Comparison of ENCODE assay signal across 8 mouse cellular contexts in genomic region chr10:52022413-52023212, GRCm38 (mm10). TPM values are rescaled to one million over a fixed set of nuclear protein-coding genes. Genes with fewer than 3 reads are reported as not detected.
DNase-seq lines count a peak whose midpoint lies in the region; ATAC-seq and TF ChIP-seq lines count a peak whose summit lies in the region.

Gene Vgll2 (plus strand): TSS chr10:52022502.

- ATAC-seq in hindbrain, embryonic 12.5 days (ENCODE audit: low FRiP score), result peak; percentile 87
- peak; percentile 89 for ATAC-seq in limb, embryonic 13.5 days (ENCODE audit: low FRiP score, low read depth)
- no peak for ATAC-seq in erythroid progenitor cell, adult 5-6 weeks (replicated peaks; ENCODE audit: low FRiP score, poor library complexity, severe bottlenecking)

- WGBS in hindbrain, embryonic 12.5 days, result under 1% methylated on average over 52 of the region's 60 CpGs
- under 1% methylated on average over 58 of the region's 60 CpGs for WGBS in limb, embryonic 13.5 days

- peak; percentile 2 for DNase-seq in ovary, adult 18-20 months (ENCODE audit: low spot score)
- DNase-seq in ovary, postnatal 14 days (ENCODE audit: low spot score), result no peak
- DNase-seq in neural tube, embryonic 10.5 days (ENCODE audit: extremely low spot score, low spot score), result peak; percentile 75
- DNase-seq in thymus, adult 18-20 months, result no peak

- TF ChIP-seq POLR2A in embryonic fibroblast, embryonic 13.5 days (IDR thresholded peaks at IDR 0.05; ENCODE audit: low read depth, low read length), result no peak

- no peaks in the 10 kb centered on the region for H3K36me3 ChIP-seq in hindbrain, embryonic 12.5 days
- H3K36me3 ChIP-seq in limb, embryonic 13.5 days, result no peaks in the 10 kb centered on the region

- H3K4me1 ChIP-seq in embryonic fibroblast, embryonic 13.5 days (ENCODE audit: control insufficient read depth, insufficient read depth, low read length), result no peaks in the 10 kb centered on the region
- H3K4me1 ChIP-seq in hindbrain, embryonic 12.5 days, result peaks cover 24% of the 10 kb centered on the region
- H3K4me1 ChIP-seq in limb, embryonic 13.5 days, result peaks cover 20% of the 10 kb centered on the region

- no peaks in the 10 kb centered on the region for H3K9me3 ChIP-seq in hindbrain, embryonic 12.5 days (replicated peaks)
- H3K9me3 ChIP-seq in limb, embryonic 13.5 days, result no peaks in the 10 kb centered on the region

- H3K4me2 ChIP-seq in hindbrain, embryonic 12.5 days (replicated peaks), result peak within 1 kb of the TSS; percentile 91
- H3K4me2 ChIP-seq in limb, embryonic 13.5 days (replicated peaks), result peak within 1 kb of the TSS; percentile 93

- H3K9ac ChIP-seq in hindbrain, embryonic 12.5 days, result peak within 1 kb of the TSS; percentile 46
- H3K9ac ChIP-seq in limb, embryonic 13.5 days, result peak within 1 kb of the TSS; percentile 57

- no peak within 1 kb of the TSS for H3K27ac ChIP-seq in embryonic fibroblast, embryonic 13.5 days (ENCODE audit: insufficient read depth, low read length)
- H3K27ac ChIP-seq in hindbrain, embryonic 12.5 days, result no peak within 1 kb of the TSS
- H3K27ac ChIP-seq in limb, embryonic 13.5 days, result no peak within 1 kb of the TSS

- H3K27me3 ChIP-seq in hindbrain, embryonic 12.5 days, result peaks cover 88% of the 10 kb centered on the region
- H3K27me3 ChIP-seq in limb, embryonic 13.5 days, result peaks cover 91% of the 10 kb centered on the region

- peak within 1 kb of the TSS; percentile 35 for H3K4me3 ChIP-seq in embryonic fibroblast, embryonic 13.5 days (ENCODE audit: insufficient read depth, low read length)
- H3K4me3 ChIP-seq in hindbrain, embryonic 12.5 days, result peak within 1 kb of the TSS; percentile 44
- H3K4me3 ChIP-seq in limb, embryonic 13.5 days, result peak within 1 kb of the TSS; percentile 52

- TF ChIP-seq CTCF in embryonic fibroblast, embryonic 13.5 days (IDR thresholded peaks at IDR 0.05; ENCODE audit: borderline replicate concordance, insufficient read depth, low read length), result no peak

RNA-seq across cellular contexts. Expression of gene Vgll2, which starts in this region (rescaled TPM):
- not detected in 2 replicates for polyA plus RNA-seq in embryonic fibroblast, embryonic 13.5 days (2011; ENCODE audit: insufficient read length, low read depth, missing spikeins)
- polyA plus RNA-seq in hindbrain, embryonic 12.5 days (2016; fragmentation: Nextera tagmentation; extraction: Ambion mirVana), result 1.9 and 9.0 TPM in 2 replicates
- 31.1 and 31.9 TPM in 2 replicates for polyA plus RNA-seq in limb, embryonic 13.5 days (2015; fragmentation: Nextera tagmentation; extraction: Ambion mirVana)
- not detected in 2 replicates for total RNA-seq in erythroid progenitor cell, adult 5-6 weeks (2015; ENCODE audit: low replicate concordance)
- not detected in 2 replicates for total RNA-seq in erythroid progenitor cell, adult 5-6 weeks (2017; ENCODE audit: low replicate concordance)

Comparison
In these comparisons a context has a peak if more than half of its experiments do, and no peak if none do; other contexts are left out.
1. DNase-seq: peak in ovary, adult 18-20 months (single experiment) and neural tube, embryonic 10.5 days (single experiment); none in ovary, postnatal 14 days (single experiment) and thymus, adult 18-20 months (0 of 2).
2. Peak in every context shown above with its lines, with median percentiles within 50 percentile points of each other: H3K4me3 ChIP-seq.